Mouse (Mus musculus) spleen, adult 2 months (tissue): ENCODE data around the gene Unc45a.

ENCODE experiments used
- CTCF ChIP-seq: fragments of 200-500 bp; IDR thresholded peaks from 2 replicates; pipeline ENCODE4 v1.5.1; 2011; ENCODE audit warnings: mild to moderate bottlenecking, inconsistent platforms; ENCODE audit not compliant: insufficient read depth, insufficient read length, insufficient replicate concordance; ENCODE audit errors: extremely low read depth
- POLR2A ChIP-seq: fragments of 200-500 bp; IDR thresholded peaks from 2 replicates; pipeline ENCODE4 v1.6.1; 2011; ENCODE audit warnings: low read depth, low read length, inconsistent platforms

GRCm38 (mm10) chr7:80367232-80367631 is 26.4 kb upstream of the Unc45a start:
- no peak for TF ChIP-seq POLR2A
- no peak for TF ChIP-seq CTCF
